Mouse (Mus musculus): ENCODE results near the gene Slc4a4. TPM values are rescaled to one million over a fixed set of nuclear protein-coding genes. Genes with fewer than 3 reads are reported as not detected.

Gene Slc4a4
- polyA plus RNA-seq, 1 experiment, result 53.7 TPM

DNA sequence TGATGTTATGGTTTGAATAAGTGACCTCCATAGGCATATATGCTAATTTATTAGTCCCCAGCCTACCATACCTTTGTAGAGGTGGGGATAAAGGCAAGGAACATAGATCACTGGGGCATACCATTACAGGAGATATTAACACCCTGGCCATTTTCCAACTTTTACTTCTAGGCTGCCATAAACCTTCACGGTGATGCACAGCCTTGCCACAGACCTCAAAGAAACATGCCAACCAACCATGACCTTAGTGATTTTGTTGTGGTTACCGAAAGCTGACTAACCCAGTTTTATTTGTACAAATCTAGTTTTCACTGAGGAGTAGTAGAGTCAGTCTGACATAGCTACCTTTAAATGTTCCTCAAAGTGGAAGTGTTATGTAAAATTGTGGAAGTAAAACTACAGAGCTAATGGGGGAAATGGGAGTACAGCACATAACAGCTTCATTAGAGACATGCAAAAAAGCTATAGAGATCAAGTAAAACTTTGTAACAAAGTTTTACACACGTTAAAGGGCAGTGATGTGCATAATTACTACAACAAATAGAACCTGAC lies 393.8 kb downstream of the Slc4a4 start:
- Histone ChIP-seq H3K27ac (ENCODE audit: insufficient read depth, low read length) (no peak overlapping the region), H3K4me1 (ENCODE audit: control insufficient read depth, insufficient read depth, low read length) (no peaks in the 10 kb centered on the region), H3K4me3 (ENCODE audit: insufficient read depth, low read length) (no peak overlapping the region)
- TF ChIP-seq POLR2A (IDR thresholded peaks at IDR 0.05; ENCODE audit: extremely low read depth, insufficient read depth, low read length) (no peak), CTCF (IDR thresholded peaks at IDR 0.05; ENCODE audit: extremely low read depth, insufficient read depth, low read length) (no peak)

Other genes with a start within 250 kb of the Slc4a4 start
- gene Grsf1, start 210.6 kb upstream of the Slc4a4 start, polyA plus RNA-seq (2012; rRNA removed), result 80.1 and 80.6 TPM in 2 replicates
- 11.4 and 11.9 TPM in 2 replicates for gene Mob1b, start 166.0 kb upstream of the Slc4a4 start, polyA plus RNA-seq (2012; rRNA removed)
- gene Dck, start 121.8 kb upstream of the Slc4a4 start, polyA plus RNA-seq (2012; rRNA removed), result 15.7 and 16.6 TPM in 2 replicates